Mouse (Mus musculus): ENCODE measurements around the gene Sardh. TPM values are rescaled to one million over a fixed set of nuclear protein-coding genes. Genes with fewer than 3 reads are reported as not detected.

Gene Sardh
- polyA plus RNA-seq, 1 experiment: 0.66 TPM

DNA sequence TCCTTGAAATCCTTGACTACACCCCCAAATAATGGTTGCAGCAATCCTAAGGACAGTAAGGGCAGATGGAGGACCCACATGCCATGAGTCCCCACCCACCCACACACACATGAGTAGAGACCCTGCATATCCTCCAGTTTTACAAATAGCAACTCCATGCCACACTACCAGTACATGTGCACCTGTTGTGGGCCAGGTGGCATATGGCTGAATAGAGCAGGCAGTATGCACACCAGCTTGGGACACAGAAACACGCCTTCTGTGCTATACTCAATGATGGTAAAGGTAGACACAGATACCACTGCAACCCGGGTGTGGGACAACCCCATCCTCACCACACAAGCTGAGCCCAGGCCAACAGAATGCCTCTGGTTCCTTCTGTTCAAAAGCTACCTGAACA, 82.1 kb downstream of the Sardh start:
- Histone ChIP-seq H3K36me3 (ENCODE audit: control insufficient read depth) (no peaks in the 10 kb centered on the region), H3K9me3 (ENCODE audit: control insufficient read depth, low read length) (no peaks in the 10 kb centered on the region), H3K4me3 (replicated peaks) (no peak overlapping the region), H3K27me3 (ENCODE audit: control insufficient read depth) (no peaks in the 10 kb centered on the region), H3K4me1 (ENCODE audit: control insufficient read depth) (no peaks in the 10 kb centered on the region)
- TF ChIP-seq GATA1 (IDR thresholded peaks at IDR 0.05; ENCODE audit: low read length): no peak
- TF ChIP-seq TAL1 (IDR thresholded peaks at IDR 0.05; ENCODE audit: low read length): no peak

DNA sequence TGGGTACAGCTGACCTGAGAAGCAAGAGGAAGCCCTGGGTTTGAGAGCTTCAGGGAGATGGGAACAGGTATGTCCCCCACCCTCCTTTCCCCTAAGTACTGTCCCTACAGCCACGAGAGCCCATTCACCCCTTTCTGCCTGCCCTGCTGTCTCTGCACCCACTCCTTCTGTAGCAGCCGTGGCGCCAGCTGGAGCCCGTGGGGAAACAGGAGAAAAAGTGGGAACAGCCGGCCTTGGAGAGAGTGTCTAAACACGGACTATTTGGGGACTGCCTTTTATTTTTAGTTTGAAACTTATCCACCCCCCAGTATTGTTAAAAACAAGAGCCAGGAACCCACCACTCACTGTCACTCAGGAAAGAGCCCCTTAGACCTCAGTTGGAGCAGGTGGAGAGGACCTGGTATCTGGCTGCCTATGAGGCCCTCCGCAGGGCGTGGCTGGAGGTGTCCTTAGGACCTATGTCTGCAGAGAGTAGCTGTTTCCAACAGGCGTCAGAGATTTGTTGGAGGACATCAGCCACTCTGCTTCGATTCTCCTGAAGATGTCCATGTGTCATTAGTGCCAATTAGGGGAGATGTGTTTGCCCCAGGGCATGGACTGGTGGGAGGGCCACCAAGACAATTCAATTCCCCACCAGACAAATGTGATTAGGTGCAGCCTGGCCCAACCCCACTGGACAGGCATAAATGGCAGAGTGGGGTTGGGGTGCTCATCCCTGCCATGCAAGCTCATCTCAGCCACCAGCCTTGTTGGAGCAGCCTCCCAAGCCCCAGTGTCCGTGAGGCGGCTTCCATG, 83.1 kb downstream of the Sardh start, which contains the start of gene Dbh:
Dbh (plus strand) TSS at position 438 of the 795 bp plus-strand sequence.
- H3K27me3 ChIP-seq (ENCODE audit: control insufficient read depth): no peaks in the 10 kb centered on the region
- TF ChIP-seq GATA1 (IDR thresholded peaks at IDR 0.05; ENCODE audit: low read length) (no peak), TAL1 (IDR thresholded peaks at IDR 0.05; ENCODE audit: low read length) (no peak)
- H3K4me3 ChIP-seq (replicated peaks): no peak within 1 kb of the TSS
- no peaks in the 10 kb centered on the region for H3K4me1 ChIP-seq (ENCODE audit: control insufficient read depth)
- H3K36me3 ChIP-seq (ENCODE audit: control insufficient read depth): no peaks in the 10 kb centered on the region
- H3K9me3 ChIP-seq (ENCODE audit: control insufficient read depth, low read length): no peaks in the 10 kb centered on the region

DNA sequence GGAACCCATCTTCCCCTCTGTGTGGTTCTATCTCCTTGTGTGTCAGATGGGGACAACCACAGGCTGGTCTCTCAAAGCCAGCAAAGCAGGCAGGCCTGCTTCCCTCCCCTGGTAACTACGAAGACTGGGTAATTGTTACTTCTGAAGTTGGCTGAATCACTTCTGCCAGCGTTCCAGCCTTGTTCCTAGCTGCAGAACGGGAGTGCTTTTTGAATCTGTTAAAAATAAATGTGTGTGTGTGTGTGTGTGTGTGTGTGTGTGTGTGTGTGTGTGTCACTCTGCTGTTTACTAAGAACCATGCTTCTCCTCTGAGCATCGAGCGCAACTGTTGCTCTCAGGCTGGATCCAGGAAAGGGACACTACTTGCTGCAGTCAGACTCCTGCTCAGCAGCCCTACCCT, 84.3 kb downstream of the Sardh start:
- no peak overlapping the region for H3K4me3 ChIP-seq (replicated peaks)
- no peaks in the 10 kb centered on the region for H3K27me3 ChIP-seq (ENCODE audit: control insufficient read depth)
- TF ChIP-seq GATA1 (IDR thresholded peaks at IDR 0.05; ENCODE audit: low read length): no peak
- no peak for TF ChIP-seq TAL1 (IDR thresholded peaks at IDR 0.05; ENCODE audit: low read length)
- H3K4me1 ChIP-seq (ENCODE audit: control insufficient read depth): no peaks in the 10 kb centered on the region
- no peaks in the 10 kb centered on the region for H3K9me3 ChIP-seq (ENCODE audit: control insufficient read depth, low read length)
- no peaks in the 10 kb centered on the region for H3K36me3 ChIP-seq (ENCODE audit: control insufficient read depth)

DNA sequence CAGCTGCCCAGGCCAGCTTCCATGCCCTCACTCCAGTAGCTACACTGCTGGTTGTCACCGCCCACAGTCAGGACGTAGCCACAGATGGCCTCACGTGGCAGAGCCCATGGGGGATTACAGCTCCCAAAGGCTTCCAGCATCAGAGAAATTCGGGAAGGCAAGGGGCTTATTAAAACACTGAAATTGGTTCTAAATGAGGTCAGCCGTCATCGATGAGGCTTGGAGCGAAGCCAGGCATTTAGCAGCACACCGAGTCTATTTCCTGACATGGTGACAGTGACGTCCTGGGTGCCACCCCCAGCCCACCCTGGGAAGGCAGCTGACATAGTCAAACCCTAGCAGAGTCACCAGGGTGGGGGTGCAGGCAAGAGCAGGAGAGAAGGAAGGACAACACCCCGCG, 85.5 kb downstream of the Sardh start:
- Histone ChIP-seq H3K4me3 (replicated peaks) (no peak overlapping the region), H3K27me3 (ENCODE audit: control insufficient read depth) (no peaks in the 10 kb centered on the region), H3K4me1 (ENCODE audit: control insufficient read depth) (no peaks in the 10 kb centered on the region), H3K36me3 (ENCODE audit: control insufficient read depth) (no peaks in the 10 kb centered on the region), H3K9me3 (ENCODE audit: control insufficient read depth, low read length) (no peaks in the 10 kb centered on the region)
- TF ChIP-seq TAL1 (IDR thresholded peaks at IDR 0.05; ENCODE audit: low read length) (no peak), GATA1 (IDR thresholded peaks at IDR 0.05; ENCODE audit: low read length) (no peak)

DNA sequence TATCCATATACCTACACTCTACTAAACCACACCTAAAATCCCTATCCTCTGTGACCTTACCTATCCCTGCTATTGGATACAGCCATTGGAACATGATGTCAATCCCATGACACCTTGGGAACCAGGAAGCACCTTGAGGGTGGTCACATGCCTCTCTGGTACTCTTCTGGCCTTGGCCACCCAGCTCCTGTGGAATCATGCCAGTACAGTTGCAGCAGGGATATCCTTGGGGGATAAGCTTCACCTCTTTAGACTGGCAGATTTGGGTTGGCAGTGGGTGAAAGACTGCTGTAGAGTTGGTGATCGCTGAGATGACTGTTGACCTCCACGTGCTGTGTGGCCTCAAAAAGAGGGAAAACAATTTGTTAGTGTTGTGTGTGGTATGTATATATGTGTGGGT, 86.6 kb downstream of the Sardh start:
- no peaks in the 10 kb centered on the region for H3K27me3 ChIP-seq (ENCODE audit: control insufficient read depth)
- no peaks in the 10 kb centered on the region for H3K9me3 ChIP-seq (ENCODE audit: control insufficient read depth, low read length)
- no peaks in the 10 kb centered on the region for H3K36me3 ChIP-seq (ENCODE audit: control insufficient read depth)
- H3K4me3 ChIP-seq (replicated peaks): no peak overlapping the region
- no peak for TF ChIP-seq GATA1 (IDR thresholded peaks at IDR 0.05; ENCODE audit: low read length)
- no peak for TF ChIP-seq TAL1 (IDR thresholded peaks at IDR 0.05; ENCODE audit: low read length)
- no peaks in the 10 kb centered on the region for H3K4me1 ChIP-seq (ENCODE audit: control insufficient read depth)

DNA sequence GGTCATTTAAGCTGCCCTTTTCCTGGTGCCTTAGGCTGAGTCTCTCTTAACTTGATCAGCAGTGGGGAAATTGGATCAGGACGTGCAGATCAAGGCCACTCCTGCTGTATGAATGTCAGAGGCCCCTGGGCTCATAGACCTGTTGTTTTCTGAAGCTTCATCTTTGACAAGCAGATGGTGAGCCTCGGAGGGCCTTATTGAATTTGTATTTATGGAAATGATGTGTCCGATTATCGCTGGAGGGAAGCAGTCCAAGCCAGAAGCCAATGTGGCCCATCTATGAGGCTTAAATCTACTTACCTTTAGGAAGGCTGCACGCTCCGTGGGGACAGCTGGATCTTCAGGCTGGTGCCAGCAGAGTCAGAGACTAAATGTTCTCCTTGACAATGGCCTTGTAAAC, 91.5 kb downstream of the Sardh start:
- Histone ChIP-seq H3K4me1 (ENCODE audit: control insufficient read depth) (no peaks in the 10 kb centered on the region), H3K9me3 (ENCODE audit: control insufficient read depth, low read length) (no peaks in the 10 kb centered on the region), H3K36me3 (ENCODE audit: control insufficient read depth) (no peaks in the 10 kb centered on the region), H3K27me3 (ENCODE audit: control insufficient read depth) (no peaks in the 10 kb centered on the region), H3K4me3 (replicated peaks) (no peak overlapping the region)
- no peak for TF ChIP-seq TAL1 (IDR thresholded peaks at IDR 0.05; ENCODE audit: low read length)

DNA sequence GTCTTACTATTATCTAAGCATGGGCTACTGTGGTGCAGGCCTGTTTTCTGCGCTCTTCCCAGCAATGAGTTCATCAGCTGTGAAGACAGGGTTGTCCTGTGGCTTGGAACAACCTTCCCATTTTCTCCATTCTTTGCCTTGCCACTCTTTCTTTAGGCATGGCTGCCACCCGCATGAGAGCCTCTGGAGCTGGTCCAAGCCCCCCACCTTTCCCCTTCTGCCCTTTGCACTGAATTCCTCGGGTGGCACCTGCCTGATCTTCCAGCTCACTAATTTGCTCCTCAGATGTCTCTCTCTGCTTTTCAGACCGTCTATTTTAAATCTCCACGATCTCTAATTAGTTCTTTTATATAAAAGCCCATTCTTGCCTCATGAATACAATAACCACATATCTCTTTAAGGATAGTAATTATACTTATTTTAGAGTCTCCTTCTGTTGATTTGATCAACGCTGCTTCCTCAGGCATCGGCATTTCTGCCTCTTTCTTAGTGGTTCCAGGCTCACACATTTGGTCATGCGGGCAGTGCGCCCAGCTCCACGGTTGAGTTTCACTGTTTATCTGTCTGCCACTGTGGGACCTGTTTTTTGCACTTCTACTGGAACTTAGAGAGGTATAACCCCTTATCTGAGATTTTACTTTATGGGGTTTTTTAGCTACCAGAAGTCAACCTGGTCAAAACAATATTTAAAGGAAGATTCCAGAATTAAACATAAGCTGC, 93.5 kb downstream of the Sardh start:
- H3K9me3 ChIP-seq (ENCODE audit: control insufficient read depth, low read length): no peaks in the 10 kb centered on the region
- no peaks in the 10 kb centered on the region for H3K27me3 ChIP-seq (ENCODE audit: control insufficient read depth)
- H3K4me1 ChIP-seq (ENCODE audit: control insufficient read depth): no peaks in the 10 kb centered on the region
- no peak for TF ChIP-seq TAL1 (IDR thresholded peaks at IDR 0.05; ENCODE audit: low read length)
- no peak for TF ChIP-seq GATA1 (IDR thresholded peaks at IDR 0.05; ENCODE audit: low read length)
- H3K4me3 ChIP-seq (replicated peaks): no peak overlapping the region
- no peaks in the 10 kb centered on the region for H3K36me3 ChIP-seq (ENCODE audit: control insufficient read depth)

DNA sequence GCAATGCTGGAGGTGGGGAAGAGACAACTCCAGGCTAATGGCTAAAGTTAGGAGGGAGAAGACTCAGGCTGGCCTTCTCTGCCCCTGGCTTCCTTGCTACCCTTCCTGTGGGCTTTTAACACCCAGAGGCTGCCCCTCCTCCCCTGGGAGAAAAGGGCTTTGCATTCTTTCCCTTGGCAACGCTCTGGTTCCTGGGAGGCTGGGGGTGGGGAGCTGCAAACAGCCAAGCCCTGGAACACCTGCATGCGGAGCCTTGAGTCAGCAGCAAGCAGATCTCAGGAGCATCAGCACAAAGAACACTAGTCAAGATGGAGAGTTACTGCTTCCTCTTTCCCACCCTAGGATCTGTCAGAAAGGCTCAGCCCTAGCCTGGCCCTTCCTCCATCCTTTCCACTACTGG, 98.7 kb downstream of the Sardh start:
- H3K9me3 ChIP-seq (ENCODE audit: control insufficient read depth, low read length): no peaks in the 10 kb centered on the region; the same call in 1 of the 2 replicates
- no peaks in the 10 kb centered on the region for H3K4me1 ChIP-seq (ENCODE audit: control insufficient read depth)
- no peaks in the 10 kb centered on the region for H3K27me3 ChIP-seq (ENCODE audit: control insufficient read depth)

DNA sequence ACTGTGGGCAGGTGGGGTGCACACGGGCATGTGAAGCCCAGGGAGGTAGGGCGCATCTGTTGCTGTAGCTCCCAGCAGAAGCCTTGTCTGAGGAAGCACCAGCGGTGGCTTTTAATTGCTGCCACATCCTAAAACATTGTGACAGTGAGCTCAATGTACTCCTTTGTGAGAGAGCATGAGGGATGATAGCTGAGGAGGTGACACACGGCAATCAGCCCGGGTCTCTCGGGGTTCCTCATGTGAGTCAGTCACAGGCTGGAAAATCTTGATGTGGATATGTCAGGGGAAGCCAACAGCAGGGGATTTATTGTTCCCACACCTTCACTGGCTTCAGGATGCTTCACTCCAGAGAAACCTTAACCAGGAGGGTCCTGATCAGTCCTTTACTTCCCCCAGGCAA, 101.3 kb downstream of the Sardh start:
- Histone ChIP-seq H3K9me3 (ENCODE audit: control insufficient read depth, low read length) (no peaks in the 10 kb centered on the region; the same call in 1 of the 2 replicates), H3K4me3 (replicated peaks) (no peak overlapping the region), H3K27me3 (ENCODE audit: control insufficient read depth) (peaks cover 4% of the 10 kb centered on the region), H3K36me3 (ENCODE audit: control insufficient read depth) (no peaks in the 10 kb centered on the region), H3K4me1 (ENCODE audit: control insufficient read depth) (no peaks in the 10 kb centered on the region)
- no peak for TF ChIP-seq GATA1 (IDR thresholded peaks at IDR 0.05; ENCODE audit: low read length)
- TF ChIP-seq TAL1 (IDR thresholded peaks at IDR 0.05; ENCODE audit: low read length): no peak

More for the DNA sequence above, 98.7 kb downstream of the Sardh start:
- no peaks in the 10 kb centered on the region for H3K36me3 ChIP-seq (ENCODE audit: control insufficient read depth)
- no peak overlapping the region for H3K4me3 ChIP-seq (replicated peaks)
- TF ChIP-seq GATA1 (IDR thresholded peaks at IDR 0.05; ENCODE audit: low read length): no peak
- no peak for TF ChIP-seq TAL1 (IDR thresholded peaks at IDR 0.05; ENCODE audit: low read length)
